Mouse (Mus musculus) liver, embryonic 14 days (tissue): ENCODE data around the gene Pecr. TPM values are rescaled to one million over a fixed set of nuclear protein-coding genes. Genes with fewer than 3 reads are reported as not detected.

ENCODE experiments used
- polyA plus RNA-seq: library from polyadenylated mRNA; depleted of rRNA; stranded (reverse); fragments of >200 nt; gene quantifications from 2 replicates; pipeline ENCODE4 v1.2.3, GENCODE M21; 2012; rRNA removed

The Pecr gene
- polyA plus RNA-seq = 25.0 and 26.7 TPM in 2 replicates

DNA sequence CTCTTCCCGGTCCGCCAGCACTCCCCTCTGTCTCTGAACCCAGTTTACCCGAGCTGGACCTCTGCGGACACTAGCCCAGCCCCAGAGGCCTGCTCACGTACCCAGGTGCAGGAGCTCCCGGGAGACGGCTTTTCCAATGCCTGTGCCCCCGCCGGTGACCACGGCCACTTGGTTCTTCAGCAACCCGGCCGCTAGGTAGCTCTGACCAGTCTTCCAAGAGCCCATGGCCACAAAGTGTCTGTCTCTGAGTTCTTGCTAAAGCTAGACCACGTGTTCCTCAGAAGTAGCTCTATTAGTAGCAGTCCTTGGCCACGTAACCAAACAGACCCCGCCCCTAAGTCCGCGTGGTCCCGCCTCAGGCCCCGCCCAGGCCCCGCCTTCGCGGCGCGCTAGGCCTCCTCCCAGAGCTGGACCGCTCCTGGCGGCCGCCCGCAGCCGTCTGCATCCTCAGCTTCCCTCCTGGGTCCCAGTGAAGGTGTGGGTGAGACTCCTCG is at the start of gene Pecr, which contains the start of gene Tmem169:
Gene Pecr (minus strand): TSS at position 323 of the 494 bp plus-strand sequence.
Gene Tmem169 (plus strand): TSS at position 378 of the 494 bp plus-strand sequence.

DNA sequence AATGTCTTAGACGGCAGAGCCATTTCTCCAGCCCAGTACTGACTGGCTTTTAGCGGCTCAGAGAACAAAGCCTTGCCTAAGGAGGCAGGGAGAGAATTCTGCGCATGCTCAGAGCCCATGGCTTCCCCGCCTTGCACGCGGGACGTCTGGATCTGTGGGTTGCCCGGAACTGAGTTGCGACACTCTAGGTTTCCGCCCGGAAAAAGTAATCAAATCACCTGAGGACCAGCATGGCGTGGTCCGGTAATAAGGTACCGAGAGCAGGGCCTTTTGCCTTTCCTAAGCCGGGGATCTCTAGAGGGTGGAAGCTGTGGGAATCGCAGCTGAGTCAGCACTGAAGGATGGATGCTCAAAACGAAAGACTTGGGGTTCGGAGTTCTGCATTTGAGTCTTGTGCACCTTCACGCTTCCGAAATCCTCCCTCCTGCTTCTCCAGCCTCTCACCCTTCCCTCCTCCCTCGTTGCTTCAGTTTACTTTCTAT is 23.2 kb upstream of the Pecr start, which contains the start of gene Xrcc5:
Gene Xrcc5 (plus strand): TSS at position 105 of the 482 bp plus-strand sequence.

GRCm38 (mm10) chr1:72211701-72212699 is 72.1 kb downstream of the Pecr start, which contains the start of gene Mreg:
Gene Mreg, minus strand, starts transcription at chr1:72212307.

Other genes starting within 250 kb of the Pecr start
- 2.1 and 3.4 TPM in 2 replicates for gene Mreg, start 72.0 kb downstream of the Pecr start, polyA plus RNA-seq
- 0.51 and 0.56 TPM in 2 replicates for gene Tmem169, start 55 bp upstream of the Pecr start, polyA plus RNA-seq
- 9.1 and 10.3 TPM in 2 replicates for gene Xrcc5, start 23.1 kb upstream of the Pecr start, polyA plus RNA-seq